Mouse (Mus musculus): ENCODE data around the gene Olfr1513. TPM values are rescaled to one million over a fixed set of nuclear protein-coding genes. Genes with fewer than 3 reads are reported as not detected.
"Not testable (repeated sequence)": the region's sequence is repeated elsewhere in the genome, so short reads cannot be mapped to it uniquely, and the experiment has no call there.

The Olfr1513 gene
- polyA plus RNA-seq, 1 experiment from 2014 or later: not detected

GRCm38 (mm10) chr14:52304644-52305271 lies 51.5 kb downstream of the Olfr1513 start, which contains the start of gene Mettl3:
Mettl3 (minus strand) TSS chr14:52305128.
- under 1% methylated on average over 46 of the region's 46 CpGs for WGBS

GRCm38 (mm10) chr14:52303517-52303916 lies 52.7 kb downstream of the Olfr1513 start:
- not testable (repeated sequence) for H3K27ac ChIP-seq (replicated peaks in 1 of 2; ENCODE audit: control insufficient read depth in 1 of 2, insufficient read depth in 1 of 2, low read depth in 2 of 2, low read length in 2 of 2); ATAC-seq (ENCODE audit: insufficient number of reproducible peaks, insufficient read depth, low FRiP score, low read depth); H3K9ac ChIP-seq (ENCODE audit: low read length); H3K27me3 ChIP-seq (ENCODE audit: control insufficient read depth, insufficient read depth, low read length); H3K4me1 ChIP-seq (ENCODE audit: control insufficient read depth in 2 of 2, insufficient read depth in 2 of 2, low read length in 2 of 2); H3K4me3 ChIP-seq (ENCODE audit: control insufficient read depth in 1 of 2, insufficient read depth in 1 of 2, low read depth in 1 of 2, low read length in 2 of 2); H3K9me3 ChIP-seq (ENCODE audit: control insufficient read depth, low read length)
- Histone ChIP-seq H3K36me3 (ENCODE audit: control insufficient read depth, insufficient read depth, low read length) (peaks cover 23% of the 10 kb centered on the region), H3K4me2 (ENCODE audit: low read length) (peak overlapping the region; percentile 72; the same call in 1 of the 2 replicates)
- WGBS: 89% methylated on average over 3 of the region's 3 CpGs

More at GRCm38 (mm10) chr14:52304644-52305271, 51.5 kb downstream of the Olfr1513 start, which contains the start of gene Mettl3:
- Histone ChIP-seq H3K4me2 (ENCODE audit: low read length) (peak within 1 kb of the TSS; percentile 72), H3K9ac (ENCODE audit: low read length) (peak within 1 kb of the TSS; percentile 78), H3K27ac (replicated peaks in 1 of 2; ENCODE audit: control insufficient read depth in 1 of 2, insufficient read depth in 1 of 2, low read depth in 2 of 2, low read length in 2 of 2) (peak within 1 kb of the TSS; percentile 85 to 89), H3K27me3 (ENCODE audit: control insufficient read depth, insufficient read depth, low read length) (no peaks in the 10 kb centered on the region), H3K36me3 (ENCODE audit: control insufficient read depth, insufficient read depth, low read length) (peaks cover 18% of the 10 kb centered on the region), H3K9me3 (ENCODE audit: control insufficient read depth, low read length) (no peaks in the 10 kb centered on the region), H3K4me3 (ENCODE audit: control insufficient read depth in 1 of 2, insufficient read depth in 1 of 2, low read depth in 1 of 2, low read length in 2 of 2) (peak within 1 kb of the TSS; percentile 64 to 73), H3K4me1 (ENCODE audit: control insufficient read depth in 2 of 2, insufficient read depth in 2 of 2, low read length in 2 of 2) (peaks cover 0 to 5% of the 10 kb centered on the region in 2 experiments; a peak in 2 of 4 replicates)
- peak; percentile 92 for ATAC-seq (ENCODE audit: insufficient number of reproducible peaks, insufficient read depth, low FRiP score, low read depth)

Other genes with a start within 250 kb of the Olfr1513 start
- 32.0 and 32.6 TPM in 2 replicates for gene Rpgrip1, start 245.7 kb downstream of the Olfr1513 start, polyA plus RNA-seq (2014; fragmentation: Nextera tagmentation; extraction: Ambion mirVana)
- gene Supt16, start 159.0 kb downstream of the Olfr1513 start, polyA plus RNA-seq (2014; fragmentation: Nextera tagmentation; extraction: Ambion mirVana): 30.2 and 36.6 TPM in 2 replicates
- gene Chd8, start 98.6 kb downstream of the Olfr1513 start, polyA plus RNA-seq (2014; fragmentation: Nextera tagmentation; extraction: Ambion mirVana): 28.2 and 30.3 TPM in 2 replicates
- gene Tox4, start 77.3 kb downstream of the Olfr1513 start, polyA plus RNA-seq (2014; fragmentation: Nextera tagmentation; extraction: Ambion mirVana): 39.2 and 39.7 TPM in 2 replicates
- 16.4 and 16.8 TPM in 2 replicates for gene Rab2b, start 76.9 kb downstream of the Olfr1513 start, polyA plus RNA-seq (2014; fragmentation: Nextera tagmentation; extraction: Ambion mirVana)
- gene Mettl3, start 51.3 kb downstream of the Olfr1513 start, polyA plus RNA-seq (2014; fragmentation: Nextera tagmentation; extraction: Ambion mirVana): 20.5 and 24.1 TPM in 2 replicates
- 6.0 and 6.2 TPM in 2 replicates for gene Sall2, start 27.6 kb downstream of the Olfr1513 start, polyA plus RNA-seq (2014; fragmentation: Nextera tagmentation; extraction: Ambion mirVana)
- not detected in 2 replicates for gene Olfr1512, start 22.8 kb upstream of the Olfr1513 start, polyA plus RNA-seq (2014; fragmentation: Nextera tagmentation; extraction: Ambion mirVana)
- gene Olfr1511, start 41.0 kb upstream of the Olfr1513 start, polyA plus RNA-seq (2014; fragmentation: Nextera tagmentation; extraction: Ambion mirVana): not detected in 2 replicates
- not detected in 2 replicates for gene Olfr1510, start 58.0 kb upstream of the Olfr1513 start, polyA plus RNA-seq (2014; fragmentation: Nextera tagmentation; extraction: Ambion mirVana)
- not detected in 2 replicates for gene Olfr1509, start 86.6 kb upstream of the Olfr1513 start, polyA plus RNA-seq (2014; fragmentation: Nextera tagmentation; extraction: Ambion mirVana)
- gene Olfr1508, start 111.1 kb upstream of the Olfr1513 start, polyA plus RNA-seq (2014; fragmentation: Nextera tagmentation; extraction: Ambion mirVana): not detected in 2 replicates
- gene Olfr1507, start 139.3 kb upstream of the Olfr1513 start, polyA plus RNA-seq (2014; fragmentation: Nextera tagmentation; extraction: Ambion mirVana): not detected in 2 replicates